Mouse (Mus musculus) heart, embryonic 16.5 days (tissue): ENCODE measurements around the gene Cyfip2. TPM values are rescaled to one million over a fixed set of nuclear protein-coding genes. Genes with fewer than 3 reads are reported as not detected.
"Not testable (repeated sequence)": the region's sequence is repeated elsewhere in the genome, so short reads cannot be mapped to it uniquely, and the experiment has no call there.

Experiments used
- ATAC-seq: fragments of 200-750 bp; cut with Nextera tagmentation; replicated peaks from 2 replicates; pipeline ENCODE4 v1.8.0; 2017; ENCODE audit warnings: moderate number of reproducible peaks; ENCODE audit not compliant: insufficient read depth, low FRiP score; ENCODE audit errors: extremely low read depth
- H3K27ac ChIP-seq: fragments of 300-500 bp; sonication (generic); 2 replicates; pipeline ENCODE4 v1.5.1; 2014; ENCODE audit warnings: mild to moderate bottlenecking, low read length, control low read depth, moderate library complexity
- H3K27me3 ChIP-seq: fragments of 300-500 bp; sonication (generic); 2 replicates; pipeline ENCODE4 v1.6.1; 2014; ENCODE audit warnings: low read length, mixed read lengths; ENCODE audit not compliant: control insufficient read depth, insufficient read depth
- H3K36me3 ChIP-seq: fragments of 300-500 bp; sonication (generic); 2 replicates; pipeline ENCODE4 v1.6.1; 2014; ENCODE audit not compliant: control insufficient read depth, insufficient read depth
- H3K4me1 ChIP-seq: fragments of 300-500 bp; sonication (generic); 2 replicates; pipeline ENCODE4 v1.6.1; 2014; ENCODE audit warnings: low read length, mixed read lengths; ENCODE audit not compliant: control insufficient read depth, insufficient read depth
- H3K4me2 ChIP-seq: fragments of 300-500 bp; sonication (generic); 2 replicates; pipeline ENCODE4 v1.6.1; 2014; ENCODE audit warnings: low read depth, mild to moderate bottlenecking, control low read depth, low read length
- H3K4me3 ChIP-seq: fragments of 300-500 bp; sonication (generic); 2 replicates; pipeline ENCODE4 v1.5.1; 2014; ENCODE audit warnings: mild to moderate bottlenecking, control low read depth, low read length
- H3K9ac ChIP-seq: fragments of 300-500 bp; sonication (generic); 2 replicates; pipeline ENCODE4 v1.6.1; 2014; ENCODE audit warnings: low read length, control low read depth
- H3K9me3 ChIP-seq: fragments of 300-500 bp; sonication (generic); replicated peaks from 2 replicates; pipeline ENCODE4 v1.6.1; 2016; ENCODE audit warnings: low read length; ENCODE audit not compliant: control insufficient read depth
- WGBS: fragments of 180-500 bp; shearing (Covaris S2); extraction: QIAGEN DNeasy Blood & Tissue Kit; methylation state at CpG from one replicate; pipeline ENCODE4 v1.1.7; 2014; 5-methylcytosine and 5-hydroxymethylcytosine counted together
- polyA plus RNA-seq: library from polyadenylated mRNA; unstranded; fragments of >200 nt; fragmentation: Nextera tagmentation; extraction: Ambion mirVana; gene quantifications from 2 replicates; pipeline ENCODE4 v1.2.1, GENCODE M21; 2015

Cyfip2 gene
- polyA plus RNA-seq, 1 experiment from 2014 or later: 14.8 TPM

- H3K4me1 ChIP-seq, H3K4me2 ChIP-seq, H3K4me3 ChIP-seq, ATAC-seq, H3K27ac ChIP-seq, H3K9me3 ChIP-seq, H3K9ac ChIP-seq, H3K36me3 ChIP-seq, H3K27me3 ChIP-seq: not testable (repeated sequence)
- 97% methylated on average over 1 of the region's 1 CpGs for WGBS
Measured at GRCm38 (mm10) chr11:46182031-46182430, 130.6 kb downstream of the Cyfip2 start.

DNA sequence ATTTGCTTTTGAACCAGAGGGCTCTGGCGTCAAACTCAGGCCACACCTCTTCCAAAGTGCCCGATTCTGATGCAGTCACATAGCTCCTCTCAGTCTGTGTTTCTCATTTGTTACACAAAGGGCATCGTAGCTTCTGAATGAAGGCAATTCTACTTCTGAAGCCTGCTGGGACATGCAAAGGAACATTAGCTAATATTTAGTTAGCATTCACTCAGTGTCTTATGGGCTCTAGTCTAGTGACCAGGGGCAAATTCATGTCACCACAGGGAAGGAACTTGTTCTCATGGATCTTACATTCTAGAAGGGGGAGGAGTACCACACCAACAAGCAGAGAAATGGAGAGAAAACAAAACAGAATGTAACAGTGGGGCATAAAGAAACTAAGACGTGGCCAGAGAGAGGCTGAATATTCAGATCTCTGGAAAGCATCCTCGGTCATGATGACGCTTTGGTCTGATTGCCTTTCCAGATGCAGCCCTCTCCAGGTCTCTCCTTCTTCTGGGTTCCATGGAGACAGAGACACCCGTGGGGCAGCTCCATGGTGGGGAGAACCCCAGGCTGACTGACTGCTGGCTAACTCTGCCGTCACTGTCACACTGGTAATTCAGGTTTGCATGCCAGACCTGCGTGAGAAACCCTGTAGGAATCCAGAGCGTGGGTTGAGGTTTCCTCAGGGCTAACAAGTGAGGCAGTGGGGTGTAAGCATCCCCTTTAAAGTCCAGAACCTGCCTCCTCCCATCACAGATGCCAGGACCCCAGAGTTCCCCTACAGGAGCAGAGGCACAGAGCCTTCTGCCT is 135.2 kb downstream of the Cyfip2 start:
- no peak for ATAC-seq
- H3K36me3 ChIP-seq: no peaks in the 10 kb centered on the region
- no peaks in the 10 kb centered on the region for H3K4me1 ChIP-seq
- no peak overlapping the region for H3K4me3 ChIP-seq
- WGBS: 74% methylated on average over 10 of the region's 10 CpGs
- H3K27ac ChIP-seq: no peak overlapping the region
- no peaks in the 10 kb centered on the region for H3K27me3 ChIP-seq
- no peak overlapping the region for H3K9ac ChIP-seq
- H3K4me2 ChIP-seq: no peak overlapping the region
- no peaks in the 10 kb centered on the region for H3K9me3 ChIP-seq

- H3K4me1 ChIP-seq: no peaks in the 10 kb centered on the region
- H3K36me3 ChIP-seq: no peaks in the 10 kb centered on the region
- WGBS: 75% methylated on average over 6 of the region's 6 CpGs
- ATAC-seq: no peak
- H3K27ac ChIP-seq: no peak overlapping the region
- no peaks in the 10 kb centered on the region for H3K9me3 ChIP-seq
- H3K4me3 ChIP-seq: no peak overlapping the region
- H3K4me2 ChIP-seq: no peak overlapping the region
- H3K27me3 ChIP-seq: no peaks in the 10 kb centered on the region
- H3K9ac ChIP-seq: no peak overlapping the region
Measured at GRCm38 (mm10) chr11:46176155-46176554, 136.5 kb downstream of the Cyfip2 start.

DNA sequence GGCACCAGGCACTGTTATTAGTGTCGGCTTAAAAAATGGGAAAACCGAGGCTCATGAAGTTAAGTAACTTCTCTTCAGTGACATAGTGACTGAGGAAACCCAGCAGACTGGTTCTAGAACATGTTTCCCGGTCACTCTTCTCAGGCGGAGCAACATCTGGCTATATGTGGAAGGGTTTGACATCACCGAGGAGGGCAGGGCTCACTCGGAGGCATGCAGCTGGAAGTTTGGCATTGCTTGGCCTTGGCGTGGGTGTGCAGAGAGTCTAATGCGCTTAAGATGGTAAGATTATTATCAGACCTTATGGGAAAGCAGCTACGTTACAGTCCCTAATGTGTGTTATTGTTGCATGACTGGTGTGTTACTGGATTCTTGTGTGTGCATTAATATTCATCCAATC is 140.5 kb downstream of the Cyfip2 start:
- H3K36me3 ChIP-seq: no peaks in the 10 kb centered on the region
- H3K27me3 ChIP-seq: no peaks in the 10 kb centered on the region
- H3K4me3 ChIP-seq: no peak overlapping the region
- H3K27ac ChIP-seq: no peak overlapping the region
- WGBS: 87% methylated on average over 9 of the region's 9 CpGs
- H3K9ac ChIP-seq: no peak overlapping the region
- no peak for ATAC-seq
- H3K4me2 ChIP-seq: no peak overlapping the region
- H3K9me3 ChIP-seq: no peaks in the 10 kb centered on the region
- no peaks in the 10 kb centered on the region for H3K4me1 ChIP-seq

- H3K27ac ChIP-seq: no peak overlapping the region
- H3K36me3 ChIP-seq: no peaks in the 10 kb centered on the region
- no peak overlapping the region for H3K9ac ChIP-seq
- H3K27me3 ChIP-seq: no peaks in the 10 kb centered on the region
- H3K4me3 ChIP-seq: no peak overlapping the region
- no peak overlapping the region for H3K4me2 ChIP-seq
- 60% methylated on average over 3 of the region's 3 CpGs for WGBS
- no peak for ATAC-seq
- H3K9me3 ChIP-seq: no peaks in the 10 kb centered on the region
- H3K4me1 ChIP-seq: peaks cover 4% of the 10 kb centered on the region; the same call in 1 of the 2 replicates
Measured at GRCm38 (mm10) chr11:46169908-46170307, 142.8 kb downstream of the Cyfip2 start.

DNA sequence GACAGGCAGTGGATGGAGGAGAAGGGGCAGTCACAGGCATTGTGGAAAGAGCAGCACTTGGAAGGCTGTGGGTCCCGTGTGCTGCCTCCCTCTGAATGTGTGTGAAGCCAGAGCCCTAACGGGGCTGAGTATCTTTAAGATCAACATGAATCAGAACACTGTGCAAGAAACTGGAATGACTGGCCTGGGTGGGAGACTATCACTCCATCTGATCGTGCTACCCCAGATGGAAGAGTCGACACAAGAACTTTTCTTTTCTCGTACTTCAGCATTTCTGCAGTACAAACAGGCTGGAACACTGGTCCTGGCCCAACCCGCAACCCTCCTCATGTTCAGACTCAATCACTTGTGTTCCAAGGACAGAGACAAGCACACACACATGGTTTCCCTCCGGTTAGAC is 144.2 kb downstream of the Cyfip2 start:
- peaks cover 4% of the 10 kb centered on the region; the same call in 1 of the 2 replicates for H3K4me1 ChIP-seq
- WGBS: 86% methylated on average over 7 of the region's 7 CpGs
- H3K9ac ChIP-seq: no peak overlapping the region
- no peaks in the 10 kb centered on the region for H3K36me3 ChIP-seq
- no peaks in the 10 kb centered on the region for H3K27me3 ChIP-seq
- H3K4me3 ChIP-seq: no peak overlapping the region
- no peak overlapping the region for H3K27ac ChIP-seq
- ATAC-seq: no peak
- no peaks in the 10 kb centered on the region for H3K9me3 ChIP-seq
- no peak overlapping the region for H3K4me2 ChIP-seq

DNA sequence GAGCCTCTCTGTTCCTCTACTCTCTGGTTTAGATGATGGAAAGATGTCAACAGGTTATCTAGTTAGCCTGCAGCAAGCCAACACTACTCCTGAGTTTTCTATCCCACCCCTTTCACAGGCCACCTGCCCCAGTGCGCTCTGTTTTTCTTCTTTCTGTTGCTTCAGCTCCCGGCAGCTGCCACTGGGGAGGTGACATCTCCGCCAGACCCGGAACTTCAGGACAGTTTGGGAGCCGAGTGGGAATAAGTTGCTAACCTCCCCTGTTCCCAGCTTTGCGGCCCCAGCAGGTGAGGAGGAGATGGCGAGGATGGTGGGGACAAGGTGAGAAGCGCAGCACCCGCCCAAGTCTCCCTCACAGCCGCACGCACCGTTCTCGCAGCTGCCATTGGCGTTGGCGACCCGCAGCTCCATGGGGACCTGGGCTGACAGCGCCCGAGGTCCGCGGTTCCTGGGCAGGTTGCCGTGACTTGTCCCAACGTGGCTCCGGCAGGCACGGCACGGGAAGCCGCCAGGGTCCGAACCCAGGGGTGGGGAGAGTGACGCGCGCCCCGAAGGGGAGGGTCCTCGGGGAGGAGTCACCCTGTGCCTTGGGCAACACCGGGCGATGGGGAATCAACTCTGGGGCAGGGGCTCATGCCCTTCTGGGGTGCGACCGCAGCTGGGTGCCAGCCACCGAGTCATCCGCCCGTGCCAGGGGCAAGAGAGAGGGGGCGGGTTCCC is 146.6 kb downstream of the Cyfip2 start, which contains the start of gene Nipal4:
TSS of gene Nipal4 (minus strand) at position 643 of the 720 bp plus-strand sequence.
- no peak within 1 kb of the TSS for H3K27ac ChIP-seq
- peak within 1 kb of the TSS; percentile 98 for H3K4me2 ChIP-seq
- peaks cover 4% of the 10 kb centered on the region; the same call in 1 of the 2 replicates for H3K4me1 ChIP-seq
- H3K36me3 ChIP-seq: no peaks in the 10 kb centered on the region
- no peaks in the 10 kb centered on the region for H3K9me3 ChIP-seq
- peak within 1 kb of the TSS; percentile 72 for H3K4me3 ChIP-seq
- peak; percentile 75; the same call in 1 of the 2 replicates for ATAC-seq
- 1% methylated on average over 40 of the region's 40 CpGs for WGBS
- H3K9ac ChIP-seq: peak within 1 kb of the TSS; percentile 75
- H3K27me3 ChIP-seq: no peaks in the 10 kb centered on the region

GRCm38 (mm10) chr11:46157462-46157861 is 155.2 kb downstream of the Cyfip2 start:
- Histone ChIP-seq H3K9me3 (no peaks in the 10 kb centered on the region), H3K4me1 (no peaks in the 10 kb centered on the region), H3K4me2 (no peak overlapping the region), H3K27ac (no peak overlapping the region), H3K27me3 (no peaks in the 10 kb centered on the region), H3K36me3 (peaks cover 2% of the 10 kb centered on the region; the same call in 1 of the 2 replicates), H3K4me3 (no peak overlapping the region), H3K9ac (no peak overlapping the region)
- ATAC-seq: no peak; the same call in 1 of the 2 replicates

GRCm38 (mm10) chr11:46156945-46157344 is 155.7 kb downstream of the Cyfip2 start:
- Histone ChIP-seq H3K4me1 (no peaks in the 10 kb centered on the region), H3K9me3 (no peaks in the 10 kb centered on the region), H3K27ac (no peak overlapping the region), H3K4me2 (no peak overlapping the region), H3K4me3 (no peak overlapping the region), H3K27me3 (no peaks in the 10 kb centered on the region), H3K36me3 (peaks cover 3% of the 10 kb centered on the region; the same call in 1 of the 2 replicates), H3K9ac (no peak overlapping the region)
- 85% methylated on average over 8 of the region's 8 CpGs for WGBS
- no peak for ATAC-seq
